Mouse (Mus musculus) urinary bladder, postnatal 0 days (tissue): ENCODE measurements around the gene Gm17467. TPM values are rescaled to one million over a fixed set of nuclear protein-coding genes. Genes with fewer than 3 reads are reported as not detected.

Source experiments
- polyA plus RNA-seq: library from polyadenylated mRNA; unstranded; fragments of >200 nt; fragmentation: Nextera tagmentation; extraction: Ambion mirVana; gene quantifications from 2 replicates; pipeline ENCODE4 v1.2.1, GENCODE M21; 2015

Gm17467 gene
- not detected in 2 replicates for polyA plus RNA-seq

GRCm38 (mm10) chrX:123704691-123705090 lies at the start of gene Gm17467:
Gene Gm17467 (minus strand): TSS chrX:123704791.

Other genes with a start within 250 kb of the Gm17467 start
- not detected in 2 replicates for gene Cldn34c2, start 123.1 kb downstream of the Gm17467 start, polyA plus RNA-seq
- gene Cldn34c3, start 88.9 kb upstream of the Gm17467 start, polyA plus RNA-seq: not detected in 2 replicates